Mouse (Mus musculus) MEL (cell line): ENCODE results near the gene Pum1. TPM values are rescaled to one million over a fixed set of nuclear protein-coding genes. Genes with fewer than 3 reads are reported as not detected.

Source experiments
- DNase-seq: peaks from one replicate; pipeline ENCODE4 v3.0.0; 2011; ENCODE audit warnings: low read depth, low spot score
- H3K27ac ChIP-seq: 2 replicates; pipeline ENCODE4 v1.5.1; 2012; ENCODE audit warnings: low read depth, mild to moderate bottlenecking, control low read depth, low read length, moderate library complexity; ENCODE audit not compliant: control insufficient read depth
- H3K27me3 ChIP-seq, 2 experiments: fragments of 150-350 bp in 1 of 2; sonication (generic) in 1 of 2; 2 replicates each; pipeline ENCODE4 v1.6.1; 2012; ENCODE audit warnings: low read length in 2 of 2, mild to moderate bottlenecking in 2 of 2, improper control_type of control experiment in 1 of 2, moderate library complexity in 1 of 2; ENCODE audit not compliant: insufficient read depth in 2 of 2, control insufficient read depth in 1 of 2
- H3K36me3 ChIP-seq, 2 experiments: 2 replicates each; pipeline ENCODE4 v1.6.1; 2012 to 2014; ENCODE audit warnings: low read length in 2 of 2, improper control_type of control experiment in 1 of 2, inconsistent platforms in 1 of 2, mild to moderate bottlenecking in 1 of 2; ENCODE audit not compliant: insufficient read depth in 2 of 2, control insufficient read depth in 1 of 2
- H3K4me1 ChIP-seq, 2 experiments: fragments of 150-350 bp in 1 of 2; sonication (generic) in 1 of 2; 2 replicates each; pipeline ENCODE4 v1.6.1; 2012; ENCODE audit warnings: low read length in 2 of 2, improper control_type of control experiment in 1 of 2, mild to moderate bottlenecking in 1 of 2; ENCODE audit not compliant: insufficient read depth in 2 of 2, control insufficient read depth in 1 of 2
- H3K4me3 ChIP-seq, 2 experiments: fragments of 150-350 bp in 1 of 2; sonication (generic) in 1 of 2; 2 replicates each; pipeline ENCODE4 v1.5.1; 2012; ENCODE audit warnings: low read depth in 2 of 2, low read length in 2 of 2, mild to moderate bottlenecking in 2 of 2, moderate library complexity in 2 of 2, control low read depth in 1 of 2, improper control_type of control experiment in 1 of 2; ENCODE audit not compliant: control insufficient read depth in 1 of 2, insufficient read depth in 1 of 2
- H3K79me2 ChIP-seq: 2 replicates; pipeline ENCODE4 v1.6.1; 2012; ENCODE audit warnings: mild to moderate bottlenecking, low read length, moderate library complexity; ENCODE audit not compliant: control insufficient read depth, poor library complexity, insufficient read depth
- H3K9ac ChIP-seq: 2 replicates; pipeline ENCODE4 v1.6.1; 2012; ENCODE audit warnings: low read depth, mild to moderate bottlenecking, control low read depth, low read length, moderate library complexity; ENCODE audit not compliant: control insufficient read depth, poor library complexity, severe bottlenecking
- H3K9me3 ChIP-seq: fragments of 150-350 bp; sonication (generic); replicated peaks from 2 replicates; pipeline ENCODE4 v1.6.1; 2012; ENCODE audit warnings: mild to moderate bottlenecking, low read length, improper control_type of control experiment, moderate library complexity; ENCODE audit not compliant: insufficient read depth
- BHLHE40 ChIP-seq: IDR thresholded peaks from 2 replicates; pipeline ENCODE4 v1.6.1; 2012; ENCODE audit warnings: low read depth, mild to moderate bottlenecking, inconsistent platforms, low read length, improper control_type of control experiment, borderline replicate concordance
- CHD2 ChIP-seq: IDR thresholded peaks from 2 replicates; pipeline ENCODE4 v1.6.1; 2011; ENCODE audit warnings: low read length, improper control_type of control experiment
- CTCF ChIP-seq, 3 experiments: IDR thresholded peaks in 2 of 3; conservative IDR thresholded peaks in 1 of 3; 2 replicates each; pipeline ENCODE4 v1.5.1; 2011 to 2012; ENCODE audit warnings: low read length in 3 of 3, low read depth in 2 of 3, mild to moderate bottlenecking in 2 of 3, improper control_type of control experiment in 1 of 3, inconsistent platforms in 1 of 3, mixed read lengths in 1 of 3, moderate library complexity in 1 of 3; ENCODE audit not compliant: control insufficient read depth in 1 of 3, insufficient read depth in 1 of 3, poor library complexity in 1 of 3, severe bottlenecking in 1 of 3
- ELF1 ChIP-seq: IDR thresholded peaks from 2 replicates; pipeline ENCODE4 v1.6.1; 2014; ENCODE audit warnings: low read depth, mild to moderate bottlenecking, inconsistent platforms, low read length, improper control_type of control experiment, moderate library complexity
- ETS1 ChIP-seq: IDR thresholded peaks from 2 replicates; pipeline ENCODE4 v1.6.1; 2012; ENCODE audit warnings: low read depth, mild to moderate bottlenecking, inconsistent platforms, low read length, improper control_type of control experiment, moderate library complexity
- GABPA ChIP-seq: IDR thresholded peaks from 2 replicates; pipeline ENCODE4 v1.6.1; 2012; ENCODE audit warnings: low read depth, mild to moderate bottlenecking, inconsistent platforms, low read length, improper control_type of control experiment, moderate library complexity
- HCFC1 ChIP-seq: IDR thresholded peaks from 2 replicates; pipeline ENCODE4 v1.6.1; 2012; ENCODE audit warnings: low read depth, mild to moderate bottlenecking, inconsistent platforms, low read length, improper control_type of control experiment, moderate library complexity
- JUND ChIP-seq: IDR thresholded peaks from 2 replicates; pipeline ENCODE4 v1.6.1; 2011; ENCODE audit warnings: low read depth, mild to moderate bottlenecking, improper control_type of control experiment, low read length
- MAFK ChIP-seq: IDR thresholded peaks from 2 replicates; pipeline ENCODE4 v1.6.1; 2011; ENCODE audit warnings: low read depth, mild to moderate bottlenecking, low read length, improper control_type of control experiment, borderline replicate concordance
- MAZ ChIP-seq: IDR thresholded peaks from 2 replicates; pipeline ENCODE4 v1.6.1; 2012; ENCODE audit warnings: low read depth, mild to moderate bottlenecking, inconsistent platforms, low read length, improper control_type of control experiment
- MYB ChIP-seq: IDR thresholded peaks from 2 replicates; pipeline ENCODE4 v1.6.1; 2011; ENCODE audit warnings: mild to moderate bottlenecking, low read depth, low read length, improper control_type of control experiment
- TBP ChIP-seq: IDR thresholded peaks from 2 replicates; pipeline ENCODE4 v1.8.0; 2011; ENCODE audit warnings: low read depth, low read length, improper control_type of control experiment
- polyA plus RNA-seq, 2 experiments: library from polyadenylated mRNA; stranded (reverse) in 1 of 2; unstranded in 1 of 2; fragments of >175 nt in 1 of 2; fragments of >200 nt in 1 of 2; gene quantifications; 2 replicates each; pipeline versions ENCODE4 v1.2.1 to v1.2.4; 2012; ENCODE audit warnings: low replicate concordance in 2 of 2, low read depth in 1 of 2; ENCODE audit not compliant: insufficient read length in 2 of 2, insufficient read depth in 1 of 2, missing spikeins in 1 of 2
- total RNA-seq: library from RNA; depleted of rRNA; stranded (reverse); fragments of 300-350 nt; gene quantifications from 2 replicates; pipeline ENCODE4 v1.2.3, GENCODE M21; 2012

Gene Pum1
- total and polyA plus RNA-seq, 3 experiments = 31.9 to 46.2 (median 36.1) TPM

DNA sequence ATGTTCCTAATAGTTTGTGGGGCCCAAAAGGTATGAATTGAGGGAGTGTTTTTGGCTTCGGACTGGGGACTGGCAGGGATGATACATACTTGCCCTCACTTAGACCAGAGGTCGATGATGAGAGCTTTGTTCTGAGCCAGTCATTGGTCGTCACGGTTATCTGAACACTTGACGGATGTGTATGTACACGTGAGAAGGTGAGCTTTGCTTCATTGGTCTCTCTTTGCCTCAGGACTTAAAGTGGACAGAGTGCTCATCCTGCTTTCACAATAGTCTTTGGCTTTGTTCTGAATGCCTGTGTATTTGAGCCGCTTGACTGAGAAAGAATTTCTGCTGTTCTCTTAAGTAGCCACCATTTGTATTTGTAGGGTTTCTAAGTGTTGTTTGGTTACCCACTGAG is 86.4 kb downstream of the Pum1 start:
- Histone ChIP-seq H3K4me1 (no peaks in the 10 kb centered on the region), H3K79me2 (no peaks in the 10 kb centered on the region), H3K27ac (no peak overlapping the region), H3K27me3 (no peaks in the 10 kb centered on the region), H3K9ac (no peak overlapping the region), H3K36me3 (peaks cover 0 to 62% of the 10 kb centered on the region in 2 experiments; a peak in 2 of 4 replicates), H3K4me3 (no peak overlapping the region), H3K9me3 (no peaks in the 10 kb centered on the region)
- no peak for DNase-seq
- TF ChIP-seq MAZ = no peak
- TF ChIP-seq MYB = no peak
- no peak for TF ChIP-seq GABPA
- TF ChIP-seq HCFC1 = no peak
- no peak for TF ChIP-seq CTCF (IDR thresholded peaks at IDR 0.05 in 2 of 3, conservative IDR thresholded peaks at IDR 0.05 in 1 of 3; ENCODE audit: control insufficient read depth in 1 of 3, insufficient read depth in 1 of 3, low read depth in 2 of 3, low read length in 3 of 3, poor library complexity in 1 of 3, severe bottlenecking in 1 of 3)
- no peak for TF ChIP-seq MAFK
- TF ChIP-seq, all 39 proteins: peak for 0

DNA sequence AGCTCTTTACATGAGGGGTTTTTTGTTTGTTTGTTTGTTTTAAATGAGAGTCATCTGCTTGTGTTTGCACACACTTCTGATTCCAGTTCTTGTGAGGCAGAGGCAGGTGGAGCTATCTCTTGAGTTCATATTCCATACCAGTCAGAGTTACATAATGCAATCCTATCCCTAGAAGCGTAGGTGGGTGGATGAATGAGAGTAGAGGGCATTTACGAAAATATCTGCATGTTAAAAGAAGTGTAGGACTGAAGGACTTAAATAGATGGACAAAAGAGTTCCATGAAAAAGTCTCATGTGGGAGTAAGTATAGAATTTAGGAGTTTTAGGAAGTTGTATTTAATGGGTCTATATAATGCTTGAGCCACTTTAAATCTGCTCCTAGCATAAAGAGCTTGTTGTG is 88.8 kb downstream of the Pum1 start:
- Histone ChIP-seq H3K4me3 (no peak overlapping the region), H3K4me1 (no peaks in the 10 kb centered on the region), H3K27ac (no peak overlapping the region), H3K9ac (no peak overlapping the region), H3K27me3 (no peaks in the 10 kb centered on the region), H3K79me2 (peaks cover 2% of the 10 kb centered on the region; the same call in 1 of the 2 replicates), H3K9me3 (no peaks in the 10 kb centered on the region), H3K36me3 (peaks cover 0 to 50% of the 10 kb centered on the region in 2 experiments; a peak in 2 of 4 replicates)
- DNase-seq = no peak
- TF ChIP-seq JUND (no peak), ETS1 (no peak), ELF1 (no peak), TBP (no peak), BHLHE40 (no peak), CHD2 (no peak)

DNA sequence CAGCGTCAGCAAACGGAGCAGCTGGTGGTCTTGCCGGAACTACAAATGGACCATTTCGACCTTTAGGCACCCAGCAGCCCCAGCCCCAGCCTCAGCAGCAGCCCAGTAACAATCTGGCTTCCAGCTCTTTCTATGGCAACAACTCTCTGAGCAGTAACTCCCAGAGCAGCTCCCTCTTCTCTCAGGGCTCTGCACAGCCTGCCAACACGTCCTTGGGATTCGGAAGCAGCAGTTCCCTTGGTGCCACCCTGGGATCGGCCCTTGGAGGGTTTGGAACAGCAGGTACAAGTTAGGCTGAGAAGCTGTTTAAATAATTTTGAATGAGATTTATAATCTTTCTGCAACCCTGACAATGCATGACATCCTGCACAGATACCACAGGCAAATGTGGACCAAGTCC is 89.5 kb downstream of the Pum1 start:
- TF ChIP-seq MAFK = no peak
- Histone ChIP-seq H3K9me3 (no peaks in the 10 kb centered on the region), H3K27ac (no peak overlapping the region), H3K79me2 (peaks cover 2% of the 10 kb centered on the region; the same call in 1 of the 2 replicates), H3K4me3 (no peak overlapping the region), H3K36me3 (peaks cover 0 to 49% of the 10 kb centered on the region in 2 experiments; a peak in 2 of 4 replicates), H3K4me1 (no peaks in the 10 kb centered on the region), H3K27me3 (no peaks in the 10 kb centered on the region), H3K9ac (no peak overlapping the region)
- DNase-seq = no peak
